Mouse (Mus musculus): Measurements from ENCODE around the gene Tvp23b. TPM values are rescaled to one million over a fixed set of nuclear protein-coding genes. Genes with fewer than 3 reads are reported as not detected.

Gene Tvp23b
- total RNA-seq, 1 experiment: 62.5 TPM

DNA sequence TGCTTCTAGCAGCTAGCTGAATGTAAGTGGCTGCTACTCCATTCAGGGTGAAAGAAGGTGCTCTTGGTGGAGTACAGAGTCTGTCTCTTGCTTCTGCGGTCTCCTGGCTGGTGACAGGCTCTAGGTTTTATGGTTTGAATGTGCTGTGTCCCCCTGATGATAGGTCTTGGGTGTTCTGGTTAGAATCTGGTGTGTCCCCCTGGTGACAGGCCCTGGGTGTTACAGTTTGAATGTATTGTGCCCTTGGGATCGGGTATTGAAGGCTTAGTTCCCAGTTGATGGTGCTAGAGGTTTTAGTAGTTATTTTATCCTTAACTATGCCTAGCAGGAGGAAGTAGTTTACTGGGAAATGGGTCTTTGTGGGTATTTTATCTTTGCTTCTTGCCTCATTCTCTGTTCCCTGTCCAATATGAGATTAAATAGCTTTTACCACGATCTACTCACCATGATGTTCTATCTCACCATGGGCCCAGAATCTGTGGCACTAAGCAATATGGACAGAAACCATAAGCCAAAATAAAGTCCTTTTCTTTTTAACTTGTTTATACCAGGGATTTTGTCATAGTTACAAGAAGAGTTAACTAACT, 30.6 kb downstream of the Tvp23b start:
- Histone ChIP-seq H3K9ac (ENCODE audit: insufficient read depth, low read depth, low read length, poor library complexity, severe bottlenecking) (no peak overlapping the region), H3K27ac (ENCODE audit: insufficient read depth, low read depth, low read length, poor library complexity, severe bottlenecking) (no peak overlapping the region), H3K4me1 (ENCODE audit: control insufficient read depth in 2 of 2, insufficient read depth in 2 of 2, low read length in 2 of 2, poor library complexity in 1 of 2) (peaks cover 0 to 2% of the 10 kb centered on the region in 2 experiments; a peak in 1 of 4 replicates), H3K9me3 (ENCODE audit: control insufficient read depth, insufficient read depth, low read depth, low read length) (no peaks in the 10 kb centered on the region), H3K4me3 (ENCODE audit: insufficient read depth in 1 of 2, low read depth in 1 of 2, low read length in 2 of 2, poor library complexity in 1 of 2, severe bottlenecking in 1 of 2) (no peak overlapping the region), H3K36me3 (ENCODE audit: control insufficient read depth, insufficient read depth, low read length, poor library complexity, severe bottlenecking) (no peaks in the 10 kb centered on the region)
- DNase-seq (ENCODE audit: low read depth, low spot score): no peak
- TF ChIP-seq CHD2 (IDR thresholded peaks at IDR 0.05; ENCODE audit: low read depth, low read length) (no peak), HCFC1 (IDR thresholded peaks at IDR 0.05; ENCODE audit: borderline replicate concordance, insufficient read depth, low read length) (no peak), ZNF384 (IDR thresholded peaks at IDR 0.05; ENCODE audit: low read depth, low read length) (no peak), MAFK (IDR thresholded peaks at IDR 0.05; ENCODE audit: insufficient read depth, low read depth, low read length) (no peak), ZC3H11A (IDR thresholded peaks at IDR 0.05; ENCODE audit: borderline replicate concordance, low read depth, low read length) (no peak)
- in situ Hi-C loops (cut with MboI; ENCODE audit: low sequenced_read_pairs in 2 of 2, unreplicated experiment in 2 of 2): loop anchor here in 1 of 2 experiments (10.0 kb wide), 1 partner anchor 155 kb away; the partner anchor contains the start of gene Gm10428

GRCm38 (mm10) chr11:62911362-62911761, 32.1 kb downstream of the Tvp23b start:
- Histone ChIP-seq H3K4me1 (ENCODE audit: control insufficient read depth in 2 of 2, insufficient read depth in 2 of 2, low read length in 2 of 2, poor library complexity in 1 of 2) (no peaks in the 10 kb centered on the region), H3K9ac (ENCODE audit: insufficient read depth, low read depth, low read length, poor library complexity, severe bottlenecking) (no peak overlapping the region), H3K27ac (ENCODE audit: insufficient read depth, low read depth, low read length, poor library complexity, severe bottlenecking) (no peak overlapping the region), H3K36me3 (ENCODE audit: control insufficient read depth, insufficient read depth, low read length, poor library complexity, severe bottlenecking) (no peaks in the 10 kb centered on the region), H3K4me3 (ENCODE audit: insufficient read depth in 1 of 2, low read depth in 1 of 2, low read length in 2 of 2, poor library complexity in 1 of 2, severe bottlenecking in 1 of 2) (no peak overlapping the region), H3K9me3 (ENCODE audit: control insufficient read depth, insufficient read depth, low read depth, low read length) (no peaks in the 10 kb centered on the region)
- TF ChIP-seq ZC3H11A (IDR thresholded peaks at IDR 0.05; ENCODE audit: borderline replicate concordance, low read depth, low read length): no peak
- DNase-seq (ENCODE audit: low read depth, low spot score): no peak
- in situ Hi-C loops (cut with MboI; ENCODE audit: low sequenced_read_pairs in 2 of 2, unreplicated experiment in 2 of 2): loop anchor here in 1 of 2 experiments (10.0 kb wide), 1 partner anchor 157 kb away; the partner anchor contains the start of gene Gm10428

- Histone ChIP-seq H3K4me1 (ENCODE audit: control insufficient read depth in 2 of 2, insufficient read depth in 2 of 2, low read length in 2 of 2, poor library complexity in 1 of 2) (no peaks in the 10 kb centered on the region), H3K27ac (ENCODE audit: insufficient read depth, low read depth, low read length, poor library complexity, severe bottlenecking) (no peak overlapping the region), H3K9me3 (ENCODE audit: control insufficient read depth, insufficient read depth, low read depth, low read length) (no peaks in the 10 kb centered on the region), H3K9ac (ENCODE audit: insufficient read depth, low read depth, low read length, poor library complexity, severe bottlenecking) (no peak overlapping the region), H3K36me3 (ENCODE audit: control insufficient read depth, insufficient read depth, low read length, poor library complexity, severe bottlenecking) (no peaks in the 10 kb centered on the region), H3K4me3 (ENCODE audit: insufficient read depth in 1 of 2, low read depth in 1 of 2, low read length in 2 of 2, poor library complexity in 1 of 2, severe bottlenecking in 1 of 2) (no peak overlapping the region)
- no peak for DNase-seq (ENCODE audit: low read depth, low spot score)
- in situ Hi-C loops (cut with MboI; ENCODE audit: low sequenced_read_pairs in 2 of 2, unreplicated experiment in 2 of 2): loop anchor here in 1 of 2 experiments (10.0 kb wide), 1 partner anchor 158 kb away; the partner anchor contains the start of gene Gm10428
- TF ChIP-seq HCFC1 (IDR thresholded peaks at IDR 0.05; ENCODE audit: borderline replicate concordance, insufficient read depth, low read length) (no peak), CHD2 (IDR thresholded peaks at IDR 0.05; ENCODE audit: low read depth, low read length) (no peak), MAFK (IDR thresholded peaks at IDR 0.05; ENCODE audit: insufficient read depth, low read depth, low read length) (no peak), ZNF384 (IDR thresholded peaks at IDR 0.05; ENCODE audit: low read depth, low read length) (no peak), ZC3H11A (IDR thresholded peaks at IDR 0.05; ENCODE audit: borderline replicate concordance, low read depth, low read length) (no peak)
Observed at GRCm38 (mm10) chr11:62913141-62913540, 33.9 kb downstream of the Tvp23b start.

DNA sequence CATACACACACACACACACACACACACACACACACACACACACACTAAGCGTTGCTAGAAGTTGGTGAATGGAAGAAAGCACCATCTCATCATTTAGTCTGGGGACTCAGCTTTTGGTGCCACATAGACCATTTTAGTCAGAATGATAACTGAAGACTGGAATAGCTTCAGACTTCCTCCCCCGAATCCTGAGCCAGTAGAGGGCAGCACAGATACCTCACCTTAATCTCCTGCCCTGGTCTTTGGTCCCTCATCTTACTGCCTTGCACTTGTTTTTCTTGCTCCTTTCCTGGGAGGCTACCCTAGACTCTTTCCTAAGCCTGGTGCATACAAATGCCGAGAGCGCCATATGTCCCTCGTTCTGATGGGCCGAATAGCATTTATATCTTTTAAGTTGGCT, 35.3 kb downstream of the Tvp23b start:
- H3K36me3 ChIP-seq (ENCODE audit: control insufficient read depth, insufficient read depth, low read length, poor library complexity, severe bottlenecking): no peaks in the 10 kb centered on the region
- H3K9me3 ChIP-seq (ENCODE audit: control insufficient read depth, insufficient read depth, low read depth, low read length): no peaks in the 10 kb centered on the region
- in situ Hi-C loops (cut with MboI; ENCODE audit: low sequenced_read_pairs in 2 of 2, unreplicated experiment in 2 of 2): loop anchor here in 1 of 2 experiments (10.0 kb wide), 1 partner anchor 160 kb away; the partner anchor contains the start of gene Gm10428
- no peak overlapping the region for H3K4me3 ChIP-seq (ENCODE audit: insufficient read depth in 1 of 2, low read depth in 1 of 2, low read length in 2 of 2, poor library complexity in 1 of 2, severe bottlenecking in 1 of 2)
- DNase-seq (ENCODE audit: low read depth, low spot score): no peak
- H3K4me1 ChIP-seq (ENCODE audit: control insufficient read depth in 2 of 2, insufficient read depth in 2 of 2, low read length in 2 of 2, poor library complexity in 1 of 2): no peaks in the 10 kb centered on the region
- H3K9ac ChIP-seq (ENCODE audit: insufficient read depth, low read depth, low read length, poor library complexity, severe bottlenecking): no peak overlapping the region
- TF ChIP-seq HCFC1 (IDR thresholded peaks at IDR 0.05; ENCODE audit: borderline replicate concordance, insufficient read depth, low read length): no peak
- no peak for TF ChIP-seq CHD2 (IDR thresholded peaks at IDR 0.05; ENCODE audit: low read depth, low read length)
- TF ChIP-seq ZNF384 (IDR thresholded peaks at IDR 0.05; ENCODE audit: low read depth, low read length): no peak
- TF ChIP-seq ZC3H11A (IDR thresholded peaks at IDR 0.05; ENCODE audit: borderline replicate concordance, low read depth, low read length): no peak
- no peak for TF ChIP-seq MAFK (IDR thresholded peaks at IDR 0.05; ENCODE audit: insufficient read depth, low read depth, low read length)
- no peak overlapping the region for H3K27ac ChIP-seq (ENCODE audit: insufficient read depth, low read depth, low read length, poor library complexity, severe bottlenecking)

All from ES-E14 (cell line).